Mouse (Mus musculus) ovary, adult 18-20 months (tissue): ENCODE measurements around the gene Dixdc1.
A peak's percentile ranks its signal among the peaks of the same experiment; 100 is the strongest.
"Not testable (repeated sequence)": the region's sequence is repeated elsewhere in the genome, so short reads cannot be mapped to it uniquely, and the experiment has no call there.

Experiments used
- DNase-seq: peaks from one replicate; pipeline ENCODE4 v3.0.0; 2022; ENCODE audit warnings: low spot score, mixed read lengths

The Dixdc1 gene

GRCm38 (mm10) chr9:50646826-50647370, 92.4 kb downstream of the Dixdc1 start:
- DNase-seq, result no peak

- no peak for DNase-seq
Measured at GRCm38 (mm10) chr9:50634270-50634669, 105.0 kb downstream of the Dixdc1 start.

GRCm38 (mm10) chr9:50633059-50633458, 106.3 kb downstream of the Dixdc1 start:
- DNase-seq, result no peak

GRCm38 (mm10) chr9:50632016-50632688, 107.2 kb downstream of the Dixdc1 start:
- no peak for DNase-seq

GRCm38 (mm10) chr9:50630903-50631302, 108.4 kb downstream of the Dixdc1 start:
- DNase-seq, result not testable (repeated sequence)

GRCm38 (mm10) chr9:50617794-50618330, 121.5 kb downstream of the Dixdc1 start:
- no peak for DNase-seq

GRCm38 (mm10) chr9:50616766-50617603, 122.3 kb downstream of the Dixdc1 start, which contains the start of the genes Pih1d2 and Nkapd1:
Pih1d2 (plus strand) TSS chr9:50617321.
Nkapd1 (minus strand) TSS chr9:50617464.
- DNase-seq, result peak; percentile 81

GRCm38 (mm10) chr9:50616161-50616560, 123.2 kb downstream of the Dixdc1 start:
- DNase-seq, result no peak
